Mouse (Mus musculus): ENCODE measurements around the gene Wdr91. TPM values are rescaled to one million over a fixed set of nuclear protein-coding genes. Genes with fewer than 3 reads are reported as not detected.
A peak's percentile ranks its signal among the peaks of the same experiment; 100 is the strongest.

Wdr91 gene
- polyA plus RNA-seq, 1 experiment from 2014 or later: 11.8 TPM

GRCm38 (mm10) chr6:34939451-34939850, 28.8 kb upstream of the Wdr91 start:
- no peak overlapping the region for H3K27ac ChIP-seq
- WGBS: 90% methylated on average over 8 of the region's 8 CpGs
- no peaks in the 10 kb centered on the region for H3K36me3 ChIP-seq
- no peak overlapping the region for H3K4me2 ChIP-seq
- peaks cover 4% of the 10 kb centered on the region; the same call in 1 of the 2 replicates for H3K4me1 ChIP-seq
- no peak overlapping the region for H3K9ac ChIP-seq
- no peaks in the 10 kb centered on the region for H3K27me3 ChIP-seq
- no peaks in the 10 kb centered on the region for H3K9me3 ChIP-seq (replicated peaks)
- ATAC-seq (replicated peaks; ENCODE audit: low FRiP score): no peak
- H3K4me3 ChIP-seq (replicated peaks): no peak overlapping the region

- H3K4me2 ChIP-seq: no peak overlapping the region
- H3K36me3 ChIP-seq: no peaks in the 10 kb centered on the region
- no peak overlapping the region for H3K27ac ChIP-seq
- no peak overlapping the region for H3K4me3 ChIP-seq (replicated peaks)
- H3K4me1 ChIP-seq: no peaks in the 10 kb centered on the region
- no peaks in the 10 kb centered on the region for H3K27me3 ChIP-seq
- no peaks in the 10 kb centered on the region for H3K9me3 ChIP-seq (replicated peaks)
- 43% methylated on average over 4 of the region's 4 CpGs for WGBS
- no peak for ATAC-seq (replicated peaks; ENCODE audit: low FRiP score)
- H3K9ac ChIP-seq: no peak overlapping the region
These were observed 28.3 kb upstream of the Wdr91 start for GRCm38 (mm10) chr6:34938929-34939325.

GRCm38 (mm10) chr6:34938280-34938928, 27.7 kb upstream of the Wdr91 start:
- 72% methylated on average over 7 of the region's 7 CpGs for WGBS
- H3K4me1 ChIP-seq: no peaks in the 10 kb centered on the region
- H3K27me3 ChIP-seq: no peaks in the 10 kb centered on the region
- H3K36me3 ChIP-seq: no peaks in the 10 kb centered on the region
- ATAC-seq (replicated peaks; ENCODE audit: low FRiP score): no peak
- no peak overlapping the region for H3K27ac ChIP-seq
- H3K9me3 ChIP-seq (replicated peaks): no peaks in the 10 kb centered on the region
- H3K9ac ChIP-seq: no peak overlapping the region
- H3K4me2 ChIP-seq: no peak overlapping the region
- H3K4me3 ChIP-seq (replicated peaks): no peak overlapping the region

- 72% methylated on average over 5 of the region's 5 CpGs for WGBS
- H3K27ac ChIP-seq: no peak overlapping the region
- H3K36me3 ChIP-seq: no peaks in the 10 kb centered on the region
- no peak overlapping the region for H3K4me2 ChIP-seq
- H3K9ac ChIP-seq: no peak overlapping the region
- ATAC-seq (replicated peaks; ENCODE audit: low FRiP score): no peak
- H3K9me3 ChIP-seq (replicated peaks): no peaks in the 10 kb centered on the region
- no peaks in the 10 kb centered on the region for H3K27me3 ChIP-seq
- H3K4me3 ChIP-seq (replicated peaks): no peak overlapping the region
- H3K4me1 ChIP-seq: no peaks in the 10 kb centered on the region
These were observed 26.1 kb upstream of the Wdr91 start for GRCm38 (mm10) chr6:34936743-34937142.

- Histone ChIP-seq H3K27me3 (no peaks in the 10 kb centered on the region), H3K4me3 (replicated peaks) (no peak overlapping the region), H3K27ac (no peak overlapping the region), H3K4me1 (no peaks in the 10 kb centered on the region), H3K36me3 (no peaks in the 10 kb centered on the region), H3K9ac (no peak overlapping the region), H3K9me3 (replicated peaks) (no peaks in the 10 kb centered on the region), H3K4me2 (no peak overlapping the region)
- ATAC-seq (replicated peaks; ENCODE audit: low FRiP score): no peak
- WGBS: 80% methylated on average over 1 of the region's 1 CpGs
These were observed 22.0 kb upstream of the Wdr91 start for GRCm38 (mm10) chr6:34932633-34933032.

GRCm38 (mm10) chr6:34927594-34927993, 16.9 kb upstream of the Wdr91 start:
- H3K9ac ChIP-seq: no peak overlapping the region
- ATAC-seq (replicated peaks; ENCODE audit: low FRiP score): no peak
- WGBS: 91% methylated on average over 8 of the region's 8 CpGs

GRCm38 (mm10) chr6:34927156-34927555, 16.5 kb upstream of the Wdr91 start:
- H3K4me1 ChIP-seq: no peaks in the 10 kb centered on the region
- H3K27me3 ChIP-seq: no peaks in the 10 kb centered on the region
- H3K9ac ChIP-seq: no peak overlapping the region
- no peaks in the 10 kb centered on the region for H3K36me3 ChIP-seq
- WGBS: 40% methylated on average over 4 of the region's 4 CpGs
- H3K4me2 ChIP-seq: no peak overlapping the region
- H3K27ac ChIP-seq: no peak overlapping the region
- peak; percentile 75; the same call in 1 of the 2 replicates for ATAC-seq (replicated peaks; ENCODE audit: low FRiP score)
- H3K9me3 ChIP-seq (replicated peaks): no peaks in the 10 kb centered on the region
- no peak overlapping the region for H3K4me3 ChIP-seq (replicated peaks)

More at GRCm38 (mm10) chr6:34927594-34927993, 16.9 kb upstream of the Wdr91 start:
- Histone ChIP-seq H3K36me3 (no peaks in the 10 kb centered on the region), H3K4me1 (no peaks in the 10 kb centered on the region), H3K27ac (no peak overlapping the region), H3K4me2 (no peak overlapping the region), H3K9me3 (replicated peaks) (no peaks in the 10 kb centered on the region), H3K27me3 (no peaks in the 10 kb centered on the region), H3K4me3 (replicated peaks) (no peak overlapping the region)

- H3K9me3 ChIP-seq (replicated peaks): no peaks in the 10 kb centered on the region
- 59% methylated on average over 14 of the region's 14 CpGs for WGBS
- no peaks in the 10 kb centered on the region for H3K4me1 ChIP-seq
- H3K27me3 ChIP-seq: no peaks in the 10 kb centered on the region
- H3K4me2 ChIP-seq: no peak overlapping the region
- H3K4me3 ChIP-seq (replicated peaks): no peak overlapping the region
- 0 out of 2 replicates have a peak, but pooled peaks have one; percentile 49 for ATAC-seq (replicated peaks; ENCODE audit: low FRiP score)
- no peaks in the 10 kb centered on the region for H3K36me3 ChIP-seq
- H3K27ac ChIP-seq: no peak overlapping the region
- no peak overlapping the region for H3K9ac ChIP-seq
These were observed 11.3 kb upstream of the Wdr91 start for GRCm38 (mm10) chr6:34921941-34922340.

- H3K4me3 ChIP-seq (replicated peaks): no peak overlapping the region
- H3K4me1 ChIP-seq: no peaks in the 10 kb centered on the region
- no peak overlapping the region for H3K9ac ChIP-seq
- H3K36me3 ChIP-seq: no peaks in the 10 kb centered on the region
- H3K27ac ChIP-seq: no peak overlapping the region
- no peaks in the 10 kb centered on the region for H3K9me3 ChIP-seq (replicated peaks)
- no peak for ATAC-seq (replicated peaks; ENCODE audit: low FRiP score)
- 94% methylated on average over 12 of the region's 12 CpGs for WGBS
- H3K4me2 ChIP-seq: no peak overlapping the region
- H3K27me3 ChIP-seq: no peaks in the 10 kb centered on the region
These were observed 10.0 kb upstream of the Wdr91 start for GRCm38 (mm10) chr6:34920631-34921030.

GRCm38 (mm10) chr6:34919956-34920355, 9.3 kb upstream of the Wdr91 start, which contains the start of gene Stra8:
Gene Stra8 (plus strand): TSS chr6:34920163.
- Histone ChIP-seq H3K4me1 (no peaks in the 10 kb centered on the region), H3K4me2 (no peak within 1 kb of the TSS), H3K27me3 (no peaks in the 10 kb centered on the region), H3K9ac (no peak within 1 kb of the TSS), H3K36me3 (no peaks in the 10 kb centered on the region), H3K27ac (no peak within 1 kb of the TSS), H3K4me3 (replicated peaks) (no peak within 1 kb of the TSS), H3K9me3 (replicated peaks) (no peaks in the 10 kb centered on the region)
- WGBS: 47% methylated on average over 10 of the region's 10 CpGs
- ATAC-seq (replicated peaks; ENCODE audit: low FRiP score): no peak

- no peak overlapping the region for H3K4me2 ChIP-seq
- ATAC-seq (replicated peaks; ENCODE audit: low FRiP score): no peak
These were observed 8.5 kb upstream of the Wdr91 start for GRCm38 (mm10) chr6:34919146-34919545.

GRCm38 (mm10) chr6:34914462-34914861, 3.8 kb upstream of the Wdr91 start:
- Histone ChIP-seq H3K4me1 (peaks cover 8% of the 10 kb centered on the region), H3K4me2 (no peak overlapping the region), H3K4me3 (replicated peaks) (no peak overlapping the region), H3K9ac (no peak overlapping the region), H3K36me3 (no peaks in the 10 kb centered on the region; the same call in 1 of the 2 replicates), H3K27me3 (no peaks in the 10 kb centered on the region), H3K27ac (no peak overlapping the region), H3K9me3 (replicated peaks) (no peaks in the 10 kb centered on the region)
- no peak for ATAC-seq (replicated peaks; ENCODE audit: low FRiP score)
- WGBS: 84% methylated on average over 3 of the region's 3 CpGs

More at GRCm38 (mm10) chr6:34919146-34919545, 8.5 kb upstream of the Wdr91 start:
- Histone ChIP-seq H3K4me3 (replicated peaks) (no peak overlapping the region), H3K36me3 (no peaks in the 10 kb centered on the region), H3K9ac (no peak overlapping the region), H3K9me3 (replicated peaks) (no peaks in the 10 kb centered on the region), H3K27me3 (no peaks in the 10 kb centered on the region), H3K27ac (no peak overlapping the region), H3K4me1 (no peaks in the 10 kb centered on the region)
- WGBS: 62% methylated on average over 7 of the region's 7 CpGs

All from kidney, embryonic 15.5 days (tissue).